Mouse (Mus musculus) midbrain, embryonic 13.5 days (tissue): Measurements from ENCODE around the gene Psmb5. TPM values are rescaled to one million over a fixed set of nuclear protein-coding genes. Genes with fewer than 3 reads are reported as not detected.

Experiments used
- ATAC-seq: fragments of 200-750 bp; cut with Nextera tagmentation; 2 replicates; pipeline ENCODE4 v1.8.0; 2017; ENCODE audit warnings: mild to moderate bottlenecking, moderate TSS enrichment, moderate library complexity
- H3K27ac ChIP-seq: fragments of 300-500 bp; sonication (generic); 2 replicates; pipeline ENCODE4 v1.5.1; 2015; ENCODE audit warnings: inconsistent platforms, mild to moderate bottlenecking, moderate library complexity
- H3K27me3 ChIP-seq: fragments of 300-500 bp; sonication (generic); 2 replicates; pipeline ENCODE4 v1.6.1; 2015; ENCODE audit warnings: mild to moderate bottlenecking, inconsistent platforms
- H3K36me3 ChIP-seq: fragments of 300-500 bp; sonication (generic); 2 replicates; pipeline ENCODE4 v1.6.1; 2015; ENCODE audit warnings: mild to moderate bottlenecking, inconsistent platforms
- H3K4me1 ChIP-seq: fragments of 300-500 bp; sonication (generic); replicated peaks from 2 replicates; pipeline ENCODE4 v1.6.1; 2015; ENCODE audit warnings: inconsistent platforms
- H3K4me2 ChIP-seq: fragments of 300-500 bp; sonication (generic); replicated peaks from 2 replicates; pipeline ENCODE4 v1.6.1; 2015; ENCODE audit warnings: moderate library complexity, mild to moderate bottlenecking, inconsistent platforms
- H3K4me3 ChIP-seq: fragments of 300-500 bp; sonication (generic); replicated peaks from 2 replicates; pipeline ENCODE4 v1.5.1; 2015; ENCODE audit warnings: mild to moderate bottlenecking, inconsistent platforms
- H3K9ac ChIP-seq: fragments of 300-500 bp; sonication (generic); replicated peaks from 2 replicates; pipeline ENCODE4 v1.6.1; 2015; ENCODE audit warnings: mild to moderate bottlenecking, inconsistent platforms
- H3K9me3 ChIP-seq: fragments of 300-500 bp; sonication (generic); 2 replicates; pipeline ENCODE4 v1.6.1; 2016; ENCODE audit warnings: mild to moderate bottlenecking, inconsistent platforms
- WGBS: fragments of 180-500 bp; shearing (Covaris S2); methylation state at CpG from one replicate; pipeline ENCODE4 v1.1.7; 2015; 5-methylcytosine and 5-hydroxymethylcytosine counted together
- microRNA counts: library from miRNA; unstranded; fragments of <30 nt; microRNA quantifications from one replicate; lab custom pipeline; 2016
- microRNA-seq: library from miRNA; unstranded; fragments of <30 nt; microRNA quantifications from one replicate; pipeline ENCODE4, GENCODE M21; 2016
- polyA plus RNA-seq: library from polyadenylated mRNA; unstranded; fragments of >200 nt; fragmentation: Nextera tagmentation; extraction: Ambion mirVana; gene quantifications from 2 replicates; pipeline ENCODE4 v1.2.1, GENCODE M21; 2015

The Psmb5 gene
- polyA plus RNA-seq, 1 experiment from 2014 or later, result 468 TPM

DNA sequence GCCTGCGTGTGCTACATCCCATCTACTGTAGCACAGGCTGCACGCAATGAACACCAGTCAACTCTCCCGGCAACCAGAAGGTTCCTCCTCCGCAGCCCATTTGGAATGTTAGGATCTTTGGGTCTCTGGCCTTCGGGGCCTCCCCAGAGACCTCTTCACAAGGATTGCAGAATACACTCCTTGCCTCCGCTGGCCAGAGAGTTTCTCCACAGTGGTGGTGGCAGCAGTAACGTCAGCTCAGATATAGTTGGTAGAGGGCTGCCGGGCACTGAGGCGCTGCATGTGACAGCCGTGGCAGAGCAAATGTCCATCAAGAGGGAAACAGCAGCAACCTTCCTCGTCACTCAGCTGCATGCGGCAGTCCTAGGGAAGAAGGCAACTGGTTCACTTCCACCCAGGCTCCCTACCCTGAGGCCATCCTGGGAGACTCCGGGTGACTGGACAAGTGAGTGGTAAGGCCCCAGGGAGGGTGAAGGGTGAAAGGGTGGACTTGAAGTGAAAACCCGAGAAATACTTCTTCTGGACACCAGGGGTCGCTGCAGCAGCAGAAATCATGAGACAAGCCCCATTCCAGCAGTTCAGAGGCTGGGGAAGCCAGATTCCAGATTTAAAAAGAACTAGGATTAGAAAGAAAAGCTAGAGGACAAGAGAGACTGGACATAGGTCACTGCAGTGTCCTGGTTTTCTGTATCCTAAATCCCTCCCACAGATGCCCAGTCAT is 49.0 kb downstream of the Psmb5 start:
- Histone ChIP-seq H3K27me3 (peaks cover 5% of the 10 kb centered on the region; the same call in 1 of the 2 replicates), H3K4me3 (no peak overlapping the region), H3K9ac (no peak overlapping the region), H3K9me3 (no peaks in the 10 kb centered on the region), H3K27ac (no peak overlapping the region), H3K4me2 (no peak overlapping the region), H3K4me1 (peaks cover 36% of the 10 kb centered on the region), H3K36me3 (peaks cover 23% of the 10 kb centered on the region)
- 76% methylated on average over 15 of the region's 15 CpGs for WGBS
- no peak; the same call in 1 of the 2 replicates for ATAC-seq

MicroRNAs within 50 kb of the gene (microRNA counts, 519-probe panel; counts per million panel counts)
- microRNA mmu-miR-686 (lab: Ali Mortazavi, UCI), result 110 counts per million, percentile 56 among the panel's probes with 10 or more counts

Small RNAs within 50 kb of the gene (microRNA-seq; reads per million reads assigned to microRNA genes)
- gene Mir686 (not detected), gene Mir6948 (0.82 reads per million)

Other genes starting within 250 kb of the Psmb5 start
- 5.3 and 5.9 TPM in 2 replicates for gene Slc7a7, start 200.2 kb downstream of the Psmb5 start, polyA plus RNA-seq
- gene Mrpl52, start 191.1 kb downstream of the Psmb5 start, polyA plus RNA-seq, result 278 and 280 TPM in 2 replicates
- 50.1 and 55.9 TPM in 2 replicates for gene Mmp14, start 186.4 kb downstream of the Psmb5 start, polyA plus RNA-seq
- gene Lrp10, start 153.9 kb downstream of the Psmb5 start, polyA plus RNA-seq, result 22.3 and 27.5 TPM in 2 replicates
- gene Rem2, start 141.9 kb downstream of the Psmb5 start, polyA plus RNA-seq, result 44.3 and 52.3 TPM in 2 replicates
- gene Prmt5, start 100.5 kb downstream of the Psmb5 start, polyA plus RNA-seq, result 101 and 107 TPM in 2 replicates
- 19.2 and 21.7 TPM in 2 replicates for gene Haus4, start 63.4 kb downstream of the Psmb5 start, polyA plus RNA-seq
- gene Ajuba, start 40.5 kb downstream of the Psmb5 start, polyA plus RNA-seq, result 13.5 and 18.0 TPM in 2 replicates
- gene 4931414P19Rik, start 12.0 kb downstream of the Psmb5 start, polyA plus RNA-seq, result 8.7 and 9.3 TPM in 2 replicates
- 0.15 TPM in 1 of 2 replicates, not detected in the other for gene Psmb11, start 3.4 kb upstream of the Psmb5 start, polyA plus RNA-seq
- not detected in 2 replicates for gene Gm17606, start 22.9 kb upstream of the Psmb5 start, polyA plus RNA-seq
- gene Cdh24, start 23.3 kb upstream of the Psmb5 start, polyA plus RNA-seq, result 9.5 and 12.3 TPM in 2 replicates
- 75.4 and 76.6 TPM in 2 replicates for gene 1700123O20Rik, start 68.2 kb upstream of the Psmb5 start, polyA plus RNA-seq
- 185 and 187 TPM in 2 replicates for gene Acin1, start 68.9 kb upstream of the Psmb5 start, polyA plus RNA-seq
- 0.27 and 0.32 TPM in 2 replicates for gene Gm29776, start 80.8 kb upstream of the Psmb5 start, polyA plus RNA-seq
- gene Cebpe, start 94.2 kb upstream of the Psmb5 start, polyA plus RNA-seq, result not detected in 2 replicates
- 4.6 and 4.9 TPM in 2 replicates for gene Slc7a8, start 163.9 kb upstream of the Psmb5 start, polyA plus RNA-seq
- not detected in 2 replicates for gene Rnf212b, start 196.1 kb upstream of the Psmb5 start, polyA plus RNA-seq